Mouse (Mus musculus) cerebellum, adult 9-11 months (tissue): ENCODE results near the gene Bahd1.

Experiments used
- DNase-seq: peaks from one replicate; pipeline ENCODE4 v3.0.0; 2022

The Bahd1 gene

GRCm38 (mm10) chr2:118943232-118943631 is 43.1 kb downstream of the Bahd1 start:
- no peak for DNase-seq

- DNase-seq = no peak
Measured at GRCm38 (mm10) chr2:118948818-118949217, 48.6 kb downstream of the Bahd1 start.

GRCm38 (mm10) chr2:118949699-118950098 is 49.5 kb downstream of the Bahd1 start:
- DNase-seq = no peak

DNA sequence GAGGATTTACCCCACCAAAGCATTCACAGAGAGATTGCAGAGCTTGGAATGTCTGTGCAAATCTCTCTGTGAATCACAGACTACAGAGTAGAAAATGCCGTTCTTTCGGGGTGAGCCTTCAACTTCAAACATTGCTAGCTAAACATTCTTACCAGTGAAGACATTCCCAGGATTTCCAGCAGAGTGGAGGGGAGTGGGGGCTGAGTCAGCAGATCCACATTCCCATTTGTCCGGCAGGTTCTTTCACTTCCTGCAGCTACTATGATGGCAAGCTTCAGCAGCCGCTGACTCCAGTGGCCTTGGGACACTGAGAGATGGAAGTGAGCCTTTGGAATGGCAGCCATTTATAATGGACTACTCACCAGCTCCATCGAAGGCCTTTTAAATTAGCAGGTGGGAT is 56.3 kb downstream of the Bahd1 start:
- DNase-seq = no peak

- DNase-seq = no peak
Measured at GRCm38 (mm10) chr2:118959644-118960043, 59.5 kb downstream of the Bahd1 start.

DNA sequence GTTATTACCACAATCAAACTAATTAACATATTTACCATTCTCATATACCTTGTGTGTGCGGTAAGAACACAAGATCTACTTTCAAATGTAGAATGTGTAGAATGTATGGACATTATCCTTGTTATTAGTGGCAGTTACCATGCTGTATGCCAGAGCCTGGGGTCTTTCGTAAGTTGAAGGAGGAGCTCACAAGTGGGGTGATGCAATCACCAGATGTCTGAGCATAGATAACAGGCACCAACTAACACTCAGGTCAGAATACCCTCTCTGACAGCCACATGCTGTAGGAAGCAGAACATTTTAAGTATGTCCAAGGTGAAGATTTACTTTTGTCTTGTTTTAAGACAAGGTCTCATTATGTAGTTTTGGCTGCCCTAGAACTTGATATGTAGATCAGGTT is 60.2 kb downstream of the Bahd1 start:
- no peak for DNase-seq

DNA sequence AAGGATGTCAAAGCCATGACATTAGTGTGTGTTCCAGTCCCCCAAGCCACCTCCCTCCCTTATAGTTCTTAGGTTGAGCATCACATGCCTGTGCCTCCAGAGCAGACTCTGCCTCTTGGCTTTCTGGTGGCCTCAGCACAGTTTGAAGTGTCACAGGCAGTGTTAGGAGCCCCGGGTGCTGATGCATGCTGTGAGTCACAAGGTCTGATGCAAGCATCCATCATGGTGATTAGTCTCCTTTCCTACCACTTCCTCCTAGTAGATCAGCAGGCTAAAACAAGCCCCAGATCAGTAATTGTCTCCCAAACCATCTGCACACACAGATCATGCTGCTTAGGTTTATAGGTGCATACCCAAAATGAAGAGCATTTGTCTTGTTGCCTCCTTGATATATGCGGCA is 61.4 kb downstream of the Bahd1 start:
- no peak for DNase-seq

- DNase-seq = no peak
Measured at GRCm38 (mm10) chr2:118963007-118963675, 63.0 kb downstream of the Bahd1 start.

- no peak for DNase-seq
Measured at GRCm38 (mm10) chr2:118963676-118964012, 63.5 kb downstream of the Bahd1 start.

DNA sequence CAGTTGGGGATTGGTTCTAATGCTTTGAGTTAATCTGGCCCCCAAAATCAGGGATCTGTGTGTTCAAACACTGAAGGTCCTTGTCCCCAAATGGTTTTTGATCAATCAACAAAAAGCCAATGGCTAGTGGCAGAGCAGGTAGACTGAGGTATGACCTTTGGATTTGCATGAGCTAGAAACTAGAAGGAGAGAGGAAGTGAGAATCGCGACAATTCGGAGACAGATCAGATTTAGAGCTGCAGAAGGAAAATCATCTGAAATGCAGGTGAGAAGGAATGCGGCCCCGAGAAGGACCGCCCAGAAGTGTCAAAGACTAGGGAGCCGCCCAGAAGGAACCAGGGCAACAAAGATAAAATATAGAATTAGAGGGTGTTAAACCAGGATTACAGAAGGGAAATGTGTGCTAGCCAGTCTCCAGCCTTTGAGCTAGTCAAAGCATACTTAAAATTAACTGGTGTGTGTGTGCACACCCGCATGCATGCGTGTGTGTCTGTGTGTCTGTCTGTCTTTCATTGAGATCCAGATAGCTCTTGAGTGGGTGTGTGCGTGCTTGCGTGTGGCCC is 69.5 kb downstream of the Bahd1 start:
- DNase-seq = no peak

GRCm38 (mm10) chr2:118972048-118972447 is 71.9 kb downstream of the Bahd1 start:
- no peak for DNase-seq

DNA sequence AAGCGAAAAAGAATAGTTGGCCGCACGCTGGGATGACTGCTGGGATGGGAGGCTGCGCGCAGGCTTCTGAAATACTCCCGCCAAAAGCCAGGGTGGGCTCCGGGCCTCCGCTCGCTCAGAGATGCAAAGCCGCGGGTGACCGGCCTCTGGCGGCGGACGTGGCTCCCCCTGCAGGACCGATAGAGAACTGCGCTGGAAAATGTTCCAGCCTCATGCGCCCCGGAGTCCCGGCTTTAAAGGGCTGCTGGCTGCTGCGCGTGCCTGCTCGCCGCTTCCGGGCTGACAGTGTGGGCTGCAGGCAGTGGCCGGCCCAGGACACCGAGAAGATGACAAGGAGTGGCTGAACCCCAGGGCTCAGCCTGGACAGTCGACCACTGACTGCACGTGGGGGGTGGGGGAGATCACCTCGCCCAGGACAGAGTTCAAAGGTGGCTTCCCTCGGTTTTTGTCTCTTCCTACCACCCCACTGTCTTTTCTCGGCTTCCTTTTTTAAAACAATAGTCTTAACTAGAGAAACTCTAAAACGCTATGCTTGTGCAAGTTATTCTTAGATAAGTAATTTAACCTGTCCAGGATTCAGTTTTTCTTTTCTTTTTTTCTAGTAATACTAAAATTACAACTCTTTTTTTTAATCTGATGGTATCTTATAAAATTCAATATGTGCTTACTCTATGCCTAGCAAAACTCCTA is 72.7 kb downstream of the Bahd1 start:
- DNase-seq = peak; percentile 84
